Mouse (Mus musculus) left cerebral cortex, postnatal 10 days (tissue): Measurements from ENCODE around the gene Flywch2. TPM values are rescaled to one million over a fixed set of nuclear protein-coding genes. Genes with fewer than 3 reads are reported as not detected.
"Not testable (repeated sequence)": the region's sequence is repeated elsewhere in the genome, so short reads cannot be mapped to it uniquely, and the experiment has no call there.

Experiments
- DNase-seq, 2 experiments: peaks; one replicate each; pipeline ENCODE4 v3.0.0; 2021 to 2022; ENCODE audit warnings: low spot score in 2 of 2, mixed read lengths in 1 of 2; ENCODE audit errors: extremely low spot score in 1 of 2
- intact Hi-C: fragments of 180-260 bp; cut with DNase I; formaldehyde crosslinking; loops from one replicate; pipeline ENCODE4 v1.15.1; 2025
- total RNA-seq, 2 experiments: library from RNA; stranded (reverse); gene quantifications; 2 replicates each; pipeline ENCODE4 v1.2.3; 2021

The Flywch2 gene
- total RNA-seq, 2 experiments from 2014 or later, result 26.9 to 32.1 TPM

DNA sequence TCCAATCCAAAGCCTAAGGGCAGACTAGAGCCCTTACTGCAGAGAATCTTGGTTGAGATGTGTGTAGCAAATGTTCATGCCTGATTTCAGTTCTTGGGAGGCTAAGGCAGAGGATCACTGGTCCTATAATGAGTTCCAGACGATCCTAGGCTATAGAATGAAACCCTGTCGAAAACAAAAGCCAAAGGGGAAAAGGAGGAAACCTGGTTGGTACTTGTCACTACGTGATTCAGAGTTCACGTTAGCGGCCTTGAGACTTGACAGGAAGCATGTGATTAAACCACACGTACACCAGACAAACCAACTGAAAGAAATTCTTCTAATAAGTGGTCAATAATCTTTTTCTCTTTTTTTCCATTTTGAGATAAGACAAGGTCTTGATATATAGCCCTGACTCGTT, 11.4 kb upstream of the Flywch2 start:
- intact Hi-C loops, result no loop called here

DNA sequence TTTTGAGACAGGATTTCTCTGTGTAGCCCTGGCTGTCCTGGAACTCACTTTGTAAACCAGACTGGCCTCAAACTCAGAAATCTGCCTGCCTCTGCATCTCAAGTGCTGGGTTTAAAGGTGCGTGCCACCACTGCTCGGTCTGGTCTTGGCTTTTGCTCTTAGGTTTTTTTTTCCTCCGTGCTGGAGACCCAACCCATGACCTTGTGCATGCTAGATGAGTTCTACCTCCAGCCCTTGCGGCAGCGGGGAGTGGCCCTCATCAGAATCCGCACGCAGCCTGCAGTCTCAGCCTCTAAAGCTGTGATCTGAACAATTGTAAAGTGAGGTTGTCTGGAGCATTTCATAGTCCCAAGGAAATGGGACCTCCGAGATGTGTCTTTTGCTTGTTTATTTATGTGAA, 9.4 kb upstream of the Flywch2 start:
- intact Hi-C loops, result no loop called here
- peak in 1 of 2 experiments; percentile 10 for DNase-seq

More for the DNA sequence above, 11.4 kb upstream of the Flywch2 start:
- peak in 1 of 2 experiments; percentile 1 for DNase-seq

DNA sequence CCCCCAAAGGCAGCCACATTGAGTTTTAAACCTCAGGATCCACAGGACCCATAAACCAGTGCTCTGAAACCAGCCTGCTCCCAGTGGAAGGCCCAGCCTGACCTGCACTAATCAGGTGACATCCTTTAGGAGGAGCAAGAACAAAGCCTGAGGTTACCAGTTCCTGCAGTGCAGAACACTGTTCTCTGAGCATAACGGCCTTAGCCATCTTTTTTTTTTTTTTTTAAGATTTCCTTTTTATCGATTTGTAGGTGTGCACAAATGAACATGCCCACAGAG, 5.1 kb upstream of the Flywch2 start:
- intact Hi-C loops, result no loop called here
- no peak for DNase-seq

DNA sequence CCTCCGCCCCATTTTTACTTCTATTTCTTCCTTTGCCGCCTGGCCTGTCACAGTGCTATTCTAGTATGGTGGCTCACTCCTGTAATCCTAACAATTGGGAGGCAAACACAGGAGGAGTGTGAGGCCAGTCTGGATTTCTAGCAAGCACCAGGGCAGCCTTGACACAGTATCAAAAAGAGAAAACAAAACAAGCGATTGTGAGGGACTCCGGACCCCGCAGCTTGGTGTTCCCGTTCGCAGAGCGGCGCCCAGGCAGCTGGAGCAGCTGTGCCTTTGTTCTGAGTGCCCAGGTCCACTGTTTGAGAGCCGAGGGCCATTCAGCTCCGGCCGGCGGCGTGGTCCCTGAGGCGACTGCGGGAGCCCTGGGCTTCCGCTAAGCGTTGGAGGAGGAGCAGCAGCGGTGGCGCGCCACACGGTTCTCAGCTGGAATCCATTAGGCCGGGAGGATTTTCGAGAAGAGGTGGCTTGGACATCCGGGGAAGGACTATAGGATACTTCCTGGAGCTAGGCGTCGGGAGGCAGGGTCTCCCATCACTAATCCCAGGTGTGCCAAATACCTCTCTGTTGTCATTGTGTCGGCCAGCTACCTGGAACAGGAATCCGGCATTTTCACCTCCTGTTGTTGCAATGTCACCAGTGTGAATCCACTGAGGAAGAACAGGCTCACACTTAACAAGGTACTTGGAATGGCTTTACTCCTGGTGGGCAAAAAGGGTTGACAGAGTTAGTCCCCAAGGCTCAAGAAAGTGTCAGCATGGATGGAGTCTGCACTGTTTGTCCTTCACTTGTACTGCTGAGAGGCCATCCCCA, 4.6 kb upstream of the Flywch2 start, which contains the start of gene Srrm2:
Gene Srrm2, plus strand, starts transcription at position 264 of the 810 bp plus-strand sequence.
- DNase-seq, result peak; percentile 40 to 74
- intact Hi-C loops, result no loop called here

DNA sequence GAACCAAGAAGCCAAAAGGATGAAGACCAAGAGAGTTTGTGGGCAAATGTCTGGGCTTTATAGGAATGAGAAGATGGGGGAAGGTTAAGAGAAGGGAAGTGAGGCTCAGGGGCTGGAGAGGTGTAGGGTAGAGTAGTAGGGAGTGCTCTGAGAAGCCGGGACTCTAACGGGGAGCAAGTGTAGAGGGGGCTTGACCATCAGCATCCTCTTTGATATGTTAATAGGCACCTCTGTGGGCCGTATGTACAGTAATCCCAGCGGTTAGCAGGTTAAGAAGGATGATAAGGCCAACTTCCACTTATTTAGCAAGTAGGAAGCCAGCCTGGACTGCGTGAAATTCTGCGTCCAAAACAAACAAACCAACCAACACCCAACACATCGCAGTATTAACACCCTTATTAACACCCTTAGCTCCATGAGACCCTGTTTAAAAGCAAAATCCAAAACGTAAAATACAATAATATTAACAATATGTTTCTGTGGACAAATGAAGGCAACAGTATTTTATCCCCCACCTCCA, 3.9 kb upstream of the Flywch2 start:
- DNase-seq, result no peak
- intact Hi-C loops, result no loop called here

DNA sequence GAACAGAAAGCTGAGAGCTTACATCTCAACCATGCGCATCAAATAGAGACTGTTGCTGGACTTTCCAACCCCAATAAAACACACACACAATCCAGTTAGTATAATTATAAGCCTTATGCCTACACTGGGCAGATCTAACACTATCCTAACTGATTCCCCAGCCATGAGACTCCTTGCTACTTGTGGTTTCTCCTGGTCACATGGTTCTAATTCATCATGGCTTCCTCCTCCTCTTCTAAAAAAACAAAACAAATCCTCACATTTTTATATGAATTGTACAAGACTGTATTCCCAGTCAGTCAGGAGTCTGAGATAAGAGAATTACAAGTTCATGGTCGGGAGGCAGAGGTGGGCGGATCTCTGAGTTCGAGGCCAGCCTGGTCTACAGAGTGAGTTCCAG, 3.1 kb upstream of the Flywch2 start:
- intact Hi-C loops, result no loop called here
- no peak for DNase-seq

DNA sequence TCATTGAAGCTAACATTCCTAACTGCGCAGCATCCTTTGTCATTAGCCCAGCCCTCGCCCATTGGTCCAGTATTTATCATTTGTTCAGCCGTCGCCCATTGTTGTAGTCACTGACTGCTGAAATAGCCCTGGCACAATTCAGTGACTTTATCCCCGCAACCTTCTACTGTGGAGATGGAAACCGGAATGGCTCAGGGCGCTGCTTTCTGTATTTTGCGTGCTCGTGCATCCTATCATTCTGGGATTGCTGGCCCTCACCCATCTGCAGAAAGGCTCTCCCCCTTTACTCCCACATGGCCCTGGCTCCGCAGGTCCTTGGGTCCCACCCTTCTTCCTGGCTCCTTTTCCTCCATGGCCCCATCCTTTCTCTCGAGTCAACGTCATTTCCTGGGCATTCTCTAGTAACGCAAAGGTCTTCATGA, 640 bp upstream of the Flywch2 start:
- DNase-seq, result peak; percentile 42 to 55

DNA sequence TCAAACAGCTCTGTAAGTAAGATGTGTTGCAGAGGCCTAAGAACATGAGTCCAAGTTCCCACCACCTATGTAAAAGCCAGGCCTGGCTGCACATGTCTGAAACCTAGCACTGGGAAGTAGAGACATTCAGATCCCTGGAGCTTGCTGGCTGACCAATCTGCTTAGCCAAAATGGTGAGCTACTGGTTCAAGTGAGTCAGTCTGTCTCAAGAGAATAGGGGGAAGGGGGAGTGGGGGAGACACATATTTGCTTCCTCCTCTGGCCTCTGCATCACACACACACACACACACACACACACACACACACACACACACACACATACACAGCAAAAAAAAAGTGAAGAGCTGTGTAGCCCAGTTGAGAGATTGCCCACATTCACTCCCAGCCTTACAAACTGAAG, 2.5 kb downstream of the Flywch2 start:
- intact Hi-C loops, result no loop called here
- no peak for DNase-seq

More for the DNA sequence above, 640 bp upstream of the Flywch2 start:
- intact Hi-C loops, result no loop called here

DNA sequence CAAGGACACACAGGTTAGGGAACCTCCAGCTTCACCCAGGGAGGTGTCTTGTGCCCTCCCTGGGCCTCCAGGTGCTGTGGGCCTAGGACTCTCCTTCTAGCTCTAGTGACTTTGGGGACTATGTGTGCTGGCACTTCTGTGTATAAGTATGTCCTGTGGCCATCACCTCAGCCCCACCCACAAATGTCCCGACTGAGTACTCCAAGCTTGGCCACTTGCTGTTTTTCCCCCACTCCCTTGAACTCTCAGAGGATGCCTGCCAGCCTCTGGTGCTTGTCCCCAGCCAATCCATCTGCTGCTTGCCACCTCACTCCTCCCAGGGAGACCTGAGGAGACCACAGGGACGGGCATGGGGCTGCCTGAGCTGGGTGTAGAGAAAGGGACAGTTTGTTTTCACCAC, 7.4 kb downstream of the Flywch2 start:
- DNase-seq, result no peak
- intact Hi-C loops, result loop anchor here (5.0 kb wide), 1 partner anchor 184 kb away; no protein-coding TSS in a partner anchor

DNA sequence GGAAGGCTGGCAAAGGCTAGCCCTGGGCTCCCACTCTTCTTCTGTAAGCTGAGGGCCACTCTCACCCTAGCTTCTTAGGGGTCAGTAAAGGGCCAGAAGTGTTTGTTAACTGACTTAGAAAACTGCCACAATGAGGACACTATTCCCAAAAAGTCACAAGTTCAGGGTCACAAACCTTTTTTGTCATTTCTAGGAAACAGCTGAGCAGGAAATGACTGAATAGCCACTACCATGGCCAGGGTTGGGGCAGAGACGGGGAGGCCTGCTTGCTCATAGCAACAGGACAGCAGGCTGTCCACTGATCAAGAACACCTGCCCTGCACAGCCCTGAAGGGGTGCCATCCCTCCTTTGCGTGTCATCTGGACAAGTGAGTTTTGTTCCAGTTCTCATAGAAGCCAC, 8.7 kb downstream of the Flywch2 start:
- intact Hi-C loops, result loop anchor here (5.0 kb wide), 1 partner anchor 185 kb away; no protein-coding TSS in a partner anchor
- no peak for DNase-seq

DNA sequence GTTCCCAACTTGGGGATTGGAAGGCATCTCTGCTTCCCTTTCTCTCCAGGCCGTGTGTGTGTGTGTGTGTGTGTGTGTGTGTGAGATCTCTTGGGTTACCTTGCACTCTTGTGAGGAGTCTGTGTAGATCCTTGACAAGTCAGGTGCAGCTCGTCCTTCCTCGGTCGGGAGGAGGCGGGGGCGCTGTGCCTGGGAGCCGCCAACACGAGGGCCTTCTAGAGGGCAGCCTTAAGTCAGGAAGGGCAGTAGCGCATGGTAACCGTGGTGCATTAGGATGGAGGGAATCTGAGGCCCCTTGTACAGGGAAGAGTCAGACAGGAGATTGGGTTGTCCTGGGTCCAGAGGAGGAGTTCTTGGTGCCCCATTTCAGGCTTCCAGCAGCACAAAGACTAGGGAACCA, 9.7 kb downstream of the Flywch2 start:
- intact Hi-C loops, result loop anchor here (5.0 kb wide), 1 partner anchor 186 kb away; no protein-coding TSS in a partner anchor
- DNase-seq, result no peak

DNA sequence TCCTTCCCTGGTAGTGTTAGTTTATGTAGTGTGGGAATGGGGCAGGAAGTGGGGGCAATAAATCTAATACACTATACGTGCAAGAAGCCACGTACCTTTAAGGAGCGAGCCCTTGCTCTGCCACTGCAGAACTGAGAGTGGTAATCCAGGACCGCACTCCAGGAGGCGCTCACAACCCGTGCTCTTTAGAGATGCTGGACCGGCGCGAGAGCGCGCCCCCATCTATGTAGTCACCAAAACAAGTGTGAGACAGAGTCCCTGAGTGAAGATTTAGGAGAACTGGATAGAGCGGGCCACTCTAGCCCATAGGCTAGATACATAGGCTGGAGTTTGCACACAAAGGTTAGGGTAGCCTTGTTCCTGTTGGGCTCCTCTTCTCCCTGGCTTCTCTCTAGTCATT, 11.8 kb downstream of the Flywch2 start:
- intact Hi-C loops, result loop anchor here (5.0 kb wide), 1 partner anchor 53 kb away; the partner anchor contains the start of gene Elob
- DNase-seq, result peak; percentile 48 to 87

DNA sequence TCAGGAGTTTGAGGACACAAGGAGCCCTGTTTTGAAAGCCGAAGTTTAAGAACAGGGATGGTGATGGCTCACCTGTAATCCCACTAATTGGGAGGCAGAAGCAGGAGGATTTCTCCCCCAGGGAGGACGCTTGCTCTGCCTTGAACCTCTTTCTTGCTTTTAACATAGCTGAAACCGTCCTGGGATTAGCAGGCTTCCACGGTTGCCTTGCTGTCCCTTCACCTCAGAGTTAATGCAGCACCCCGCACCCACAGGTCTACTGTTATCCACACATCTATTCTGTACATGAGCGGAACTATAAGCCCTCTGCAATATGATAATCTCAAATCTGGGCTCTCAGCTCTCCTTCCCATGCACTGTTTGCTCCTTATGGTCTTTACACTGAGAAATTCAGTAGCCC, 12.2 kb downstream of the Flywch2 start:
- intact Hi-C loops, result loop anchor here (5.0 kb wide), 1 partner anchor 54 kb away; the partner anchor contains the start of gene Elob
- DNase-seq, result no peak

DNA sequence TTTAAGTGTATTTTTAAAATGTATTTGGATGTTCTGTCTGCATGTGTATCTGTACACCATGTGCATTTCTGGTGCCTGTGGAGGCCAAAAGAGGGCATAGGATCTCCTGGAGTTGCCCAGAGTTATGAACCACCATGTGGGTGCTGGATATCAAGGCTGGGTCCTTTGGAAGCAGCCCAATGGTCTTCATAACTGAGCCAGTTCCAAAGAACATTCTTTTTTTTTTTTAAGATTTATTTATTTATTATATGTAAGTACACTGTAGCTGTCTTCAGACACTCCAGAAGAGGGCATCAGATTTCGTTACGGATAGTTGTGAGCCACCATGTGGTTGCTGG, 13.7 kb downstream of the Flywch2 start:
- intact Hi-C loops, result loop anchor here (5.0 kb wide), 1 partner anchor 55 kb away; the partner anchor contains the start of gene Elob

DNA sequence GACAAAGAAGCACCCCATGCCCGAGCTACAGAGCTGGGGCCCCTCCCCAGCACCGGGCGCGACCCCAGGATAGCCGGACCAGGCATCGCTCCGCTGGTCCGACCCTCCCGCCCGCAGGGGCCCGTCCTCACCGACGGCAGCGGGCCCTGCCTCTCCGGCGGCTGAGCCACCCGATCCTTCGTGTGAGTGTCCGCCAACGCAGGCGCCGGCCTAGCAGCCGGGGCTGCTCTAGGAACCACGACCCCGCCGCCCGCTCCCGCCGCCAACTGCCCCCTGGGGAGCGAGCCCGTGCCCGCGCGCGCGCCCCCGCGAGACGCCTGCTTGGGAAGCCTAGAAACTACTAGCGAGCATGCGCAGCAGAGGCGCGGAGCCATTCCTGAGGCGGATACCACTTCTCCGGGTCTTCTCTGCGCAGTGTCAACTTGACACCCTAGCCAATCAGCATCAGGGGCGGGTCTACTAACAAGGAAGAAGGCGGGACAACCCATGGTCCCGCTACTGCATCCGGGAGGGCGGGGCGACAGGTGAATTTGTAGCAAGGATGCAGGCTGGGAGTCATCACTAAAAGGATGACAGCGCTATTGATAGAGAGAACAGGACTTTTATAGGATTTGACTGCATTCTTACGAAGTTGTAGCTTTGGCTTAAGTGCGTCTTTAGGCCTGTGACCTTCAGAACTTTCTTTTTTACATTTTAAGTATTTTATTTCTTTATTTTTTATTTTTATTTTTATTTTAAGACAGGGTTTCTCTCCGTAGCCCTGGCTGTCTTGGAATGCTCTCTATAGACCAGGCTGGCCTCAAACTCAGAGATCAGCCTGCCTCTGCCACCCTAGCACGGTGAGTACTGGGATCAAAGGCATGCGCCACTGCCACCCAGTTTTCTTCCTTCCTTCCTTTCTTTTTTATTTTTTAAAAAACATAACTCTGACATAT, 14.3 kb downstream of the Flywch2 start, which contains the start of gene Flywch1:
Gene Flywch1, minus strand, starts transcription at position 319 of the 935 bp plus-strand sequence.
- peak; percentile 98 to 99 for DNase-seq
- intact Hi-C loops, result loop anchor here (5.0 kb wide), 1 partner anchor 56 kb away; the partner anchor contains the start of gene Elob

More for the DNA sequence above, 13.7 kb downstream of the Flywch2 start:
- not testable (repeated sequence) for DNase-seq

DNA sequence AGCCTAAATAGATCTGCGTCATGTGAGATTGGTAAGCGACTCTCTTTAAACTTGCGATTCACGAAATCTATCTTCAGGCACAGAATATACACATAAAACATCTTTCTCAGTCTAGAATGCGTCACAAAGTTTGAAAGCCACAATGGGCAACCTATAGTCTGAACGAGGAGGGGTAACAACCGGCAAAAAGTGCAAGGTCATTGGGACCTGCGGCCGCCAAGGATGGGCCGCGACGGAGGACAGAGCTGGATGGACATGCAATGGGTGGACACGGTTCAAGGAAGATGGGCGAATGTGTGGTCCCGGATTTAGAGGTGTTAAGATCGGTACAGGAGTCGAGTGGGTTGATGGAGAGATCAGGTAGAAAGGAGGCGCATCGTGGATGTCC, 15.0 kb downstream of the Flywch2 start:
- intact Hi-C loops, result loop anchor here (5.0 kb wide), 1 partner anchor 56 kb away; the partner anchor contains the start of gene Elob
- DNase-seq, result no peak

DNA sequence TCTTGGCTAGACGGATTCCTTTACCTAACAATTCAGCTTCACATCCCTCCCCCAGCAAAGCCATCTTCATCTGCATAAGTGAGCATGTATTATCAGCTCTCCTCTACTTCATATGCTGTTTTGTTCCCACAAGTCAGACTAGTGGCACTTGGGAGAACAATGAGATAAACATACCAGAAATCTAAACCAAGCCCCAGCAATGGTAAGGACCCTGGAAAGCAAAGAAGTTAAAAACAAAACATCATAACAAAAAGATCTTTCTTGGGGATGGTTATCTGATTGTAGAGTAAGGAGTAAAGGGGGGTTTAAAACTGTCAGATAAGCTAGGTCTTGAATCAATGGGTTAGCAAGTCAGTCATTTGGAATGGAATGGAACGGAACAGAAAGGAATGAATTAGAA, 15.4 kb downstream of the Flywch2 start:
- no peak for DNase-seq
- intact Hi-C loops, result loop anchor here (5.0 kb wide), 1 partner anchor 57 kb away; the partner anchor contains the start of gene Elob

DNA sequence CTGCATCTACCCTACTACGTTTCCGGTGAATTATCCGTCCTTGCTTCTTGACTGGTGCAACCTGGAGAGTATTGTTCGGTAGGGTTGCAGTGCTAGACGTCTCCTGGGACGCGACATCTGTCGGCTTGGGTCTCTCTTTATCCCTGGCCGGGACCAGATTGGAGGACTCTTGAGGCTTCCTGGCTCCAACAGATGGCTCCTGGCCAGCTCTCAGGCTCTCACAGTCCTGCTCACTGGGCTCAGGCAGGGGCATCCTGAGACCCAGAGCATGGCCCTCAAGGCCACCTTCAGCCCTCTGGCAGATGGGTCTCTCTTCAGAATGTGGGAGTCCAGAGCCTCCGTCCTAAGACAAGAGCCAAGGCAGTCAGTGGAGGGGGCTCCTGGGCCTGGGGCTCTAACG, 22.9 kb downstream of the Flywch2 start:
- no peak for DNase-seq
- intact Hi-C loops, result no loop called here

DNA sequence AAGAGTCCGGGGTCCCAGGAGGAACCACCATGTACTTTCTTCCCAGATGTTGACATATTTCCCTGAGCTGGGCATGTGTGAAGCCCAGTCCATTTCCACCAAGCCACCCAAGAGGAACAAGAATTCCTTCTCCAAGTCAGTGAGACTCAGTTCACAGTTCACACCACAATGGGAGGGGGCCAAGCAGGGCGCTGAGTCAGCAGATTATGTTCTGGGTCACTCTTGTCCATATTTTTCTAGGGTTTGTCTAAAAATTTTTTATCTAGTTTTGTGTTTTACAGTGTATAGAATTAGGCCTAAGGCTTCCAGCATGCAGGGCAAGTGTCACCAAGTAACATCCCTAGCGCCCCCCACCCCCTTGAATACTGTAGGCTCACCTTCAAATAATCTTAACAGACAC, 24.7 kb downstream of the Flywch2 start:
- no peak for DNase-seq
- intact Hi-C loops, result no loop called here
